Mouse (Mus musculus): ENCODE measurements around the gene Gm8369. TPM values are rescaled to one million over a fixed set of nuclear protein-coding genes. Genes with fewer than 3 reads are reported as not detected.
"Not testable (repeated sequence)": the region's sequence is repeated elsewhere in the genome, so short reads cannot be mapped to it uniquely, and the experiment has no call there.

Gene Gm8369
- total RNA-seq, 2 experiments from 2014 or later, result 1.1 to 1.4 TPM

GRCm38 (mm10) chr19:11513458-11513857, 27.7 kb downstream of the Gm8369 start:
- no peak for DNase-seq (ENCODE audit: low spot score in 2 of 2)

- no peak for DNase-seq (ENCODE audit: low spot score in 2 of 2)
Measured at GRCm38 (mm10) chr19:11516246-11516645, 30.5 kb downstream of the Gm8369 start, which contains the start of gene Ms4a6b. Gene Ms4a6b, plus strand, starts transcription at chr19:11516512.

- DNase-seq (ENCODE audit: low spot score in 2 of 2), result no peak
Measured at GRCm38 (mm10) chr19:11516845-11517244, 31.1 kb downstream of the Gm8369 start.

GRCm38 (mm10) chr19:11517373-11517772, 31.6 kb downstream of the Gm8369 start:
- DNase-seq (ENCODE audit: low spot score in 2 of 2), result not testable (repeated sequence)

GRCm38 (mm10) chr19:11518356-11518755, 32.6 kb downstream of the Gm8369 start:
- DNase-seq (ENCODE audit: low spot score in 2 of 2), result not testable (repeated sequence)

GRCm38 (mm10) chr19:11520146-11520545, 34.4 kb downstream of the Gm8369 start:
- DNase-seq (ENCODE audit: low spot score in 2 of 2), result no peak

- no peak for DNase-seq (ENCODE audit: low spot score in 2 of 2)
Measured at GRCm38 (mm10) chr19:11533421-11533820, 47.7 kb downstream of the Gm8369 start.

GRCm38 (mm10) chr19:11533888-11534445, 48.2 kb downstream of the Gm8369 start:
- no peak for DNase-seq (ENCODE audit: low spot score in 2 of 2)

GRCm38 (mm10) chr19:11536593-11536992, 50.9 kb downstream of the Gm8369 start, which contains the start of gene Ms4a4d:
Gene Ms4a4d, plus strand, starts transcription at chr19:11536801.
- DNase-seq (ENCODE audit: low spot score in 2 of 2), result no peak

- DNase-seq (ENCODE audit: low spot score in 2 of 2), result no peak
Measured at GRCm38 (mm10) chr19:11537336-11537735, 51.6 kb downstream of the Gm8369 start.

GRCm38 (mm10) chr19:11540166-11540821, 54.6 kb downstream of the Gm8369 start:
- DNase-seq (ENCODE audit: low spot score in 2 of 2), result not testable (repeated sequence)

GRCm38 (mm10) chr19:11544383-11544782, 58.6 kb downstream of the Gm8369 start:
- DNase-seq (ENCODE audit: low spot score in 2 of 2), result not testable (repeated sequence)

- no peak for DNase-seq (ENCODE audit: low spot score in 2 of 2)
Measured at GRCm38 (mm10) chr19:11547911-11548310, 62.2 kb downstream of the Gm8369 start.

- DNase-seq (ENCODE audit: low spot score in 2 of 2), result no peak
Measured at GRCm38 (mm10) chr19:11554726-11555125, 69.0 kb downstream of the Gm8369 start.

GRCm38 (mm10) chr19:11559560-11559959, 73.8 kb downstream of the Gm8369 start:
- not testable (repeated sequence) for DNase-seq (ENCODE audit: low spot score in 2 of 2)

Other genes with a start within 250 kb of the Gm8369 start
- under 1 TPM in 1 of 2 experiments, not detected in 1; 0.11 TPM for gene Ms4a1, start 219.7 kb upstream of the Gm8369 start, total RNA-seq (2021)
- not detected for gene Ms4a5, start 202.1 kb upstream of the Gm8369 start, total RNA-seq (2021)
- gene Ms4a14, start 171.5 kb upstream of the Gm8369 start, total RNA-seq (2021), result not detected
- gene Ms4a7, start 149.8 kb upstream of the Gm8369 start, total RNA-seq (2021), result not detected
- 1 to 10 TPM in 1 of 2 experiments, under 1 TPM in 1; 0.89 to 1.7 TPM for gene Ms4a4a, start 110.4 kb upstream of the Gm8369 start, total RNA-seq (2021)
- gene Ms4a4c, start 81.2 kb upstream of the Gm8369 start, total RNA-seq (2021), result not detected
- gene Ms4a4b, start 42.4 kb upstream of the Gm8369 start, total RNA-seq (2021), result not detected
- 1 to 10 TPM; 1.8 to 2.0 TPM for gene Ms4a6c, start 16.6 kb upstream of the Gm8369 start, total RNA-seq (2021)
- gene Ms4a6b, start 30.6 kb downstream of the Gm8369 start, total RNA-seq (2021), result 1 to 10 TPM; 1.2 to 2.1 TPM
- gene Ms4a4d, start 50.9 kb downstream of the Gm8369 start, total RNA-seq (2021), result not detected
- 1 to 10 TPM in 1 of 2 experiments, under 1 TPM in 1; 0.25 to 1.2 TPM for gene Ms4a6d, start 118.9 kb downstream of the Gm8369 start, total RNA-seq (2021)
- gene Ms4a2, start 137.8 kb downstream of the Gm8369 start, total RNA-seq (2021), result not detected
- gene Ms4a3, start 154.9 kb downstream of the Gm8369 start, total RNA-seq (2021), result not detected
- not detected for gene Oosp2, start 174.6 kb downstream of the Gm8369 start, total RNA-seq (2021)
- not detected for gene Oosp1, start 205.2 kb downstream of the Gm8369 start, total RNA-seq (2021)
- not detected for gene Oosp3, start 211.1 kb downstream of the Gm8369 start, total RNA-seq (2021)